Mouse (Mus musculus): ENCODE results near the gene Cemip.

DNA sequence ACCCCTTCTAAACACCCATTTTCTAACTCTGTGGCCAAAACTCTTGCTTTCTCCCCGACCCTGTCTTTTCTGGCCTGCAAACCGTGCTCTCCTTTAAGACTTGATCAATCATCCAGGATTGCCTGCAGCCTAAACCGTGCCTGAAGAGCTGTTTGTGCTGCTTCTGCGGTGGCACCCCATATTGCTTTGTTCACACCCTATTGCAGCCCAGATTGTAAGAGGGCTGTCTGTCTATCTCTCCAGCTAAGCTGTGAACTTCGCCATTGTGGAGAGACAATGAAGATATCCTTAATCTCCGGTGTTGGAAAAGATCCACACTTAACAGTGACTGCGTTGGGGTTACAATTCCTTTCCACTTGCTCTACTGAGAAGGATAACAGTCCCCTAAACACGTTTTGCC is 12.0 kb downstream of the Cemip start:
- TF ChIP-seq CTCF (IDR thresholded peaks at IDR 0.05; ENCODE audit: low read depth, low read length) (no peak), POLR2A (IDR thresholded peaks at IDR 0.05; ENCODE audit: borderline replicate concordance, low read depth, low read length) (no peak)
